Mouse (Mus musculus) stomach, postnatal 0 days (tissue): ENCODE measurements around the gene Tmod1. TPM values are rescaled to one million over a fixed set of nuclear protein-coding genes. Genes with fewer than 3 reads are reported as not detected.

Source experiments
- ATAC-seq: fragments of 200-750 bp; cut with Nextera tagmentation; 2 replicates; pipeline ENCODE4 v1.8.0; 2017; ENCODE audit not compliant: low FRiP score, low TSS enrichment
- DNase-seq: peaks from one replicate; pipeline ENCODE4 v3.0.0-alpha.2; 2016; ENCODE audit warnings: low spot score
- H3K27ac ChIP-seq: fragments of 300-500 bp; sonication (generic); replicated peaks from 2 replicates; pipeline ENCODE4 v1.5.1; 2014; ENCODE audit warnings: mild to moderate bottlenecking, control low read depth
- H3K27me3 ChIP-seq: fragments of 300-500 bp; sonication (generic); 2 replicates; pipeline ENCODE4 v1.6.1; 2014; ENCODE audit warnings: low read length; ENCODE audit not compliant: control insufficient read depth, insufficient read depth
- H3K36me3 ChIP-seq: fragments of 300-500 bp; sonication (generic); 2 replicates; pipeline ENCODE4 v1.6.1; 2014; ENCODE audit warnings: low read length, mixed read lengths; ENCODE audit not compliant: control insufficient read depth, insufficient read depth
- H3K4me1 ChIP-seq: fragments of 300-500 bp; sonication (generic); replicated peaks from 2 replicates; pipeline ENCODE4 v1.6.1; 2014; ENCODE audit warnings: antibody characterized with exemption; ENCODE audit not compliant: control insufficient read depth, insufficient read depth
- H3K4me2 ChIP-seq: fragments of 300-500 bp; sonication (generic); replicated peaks from 2 replicates; pipeline ENCODE4 v1.6.1; 2014; ENCODE audit warnings: low read depth, mild to moderate bottlenecking, control low read depth, moderate library complexity
- H3K4me3 ChIP-seq: fragments of 300-500 bp; sonication (generic); 2 replicates; pipeline ENCODE4 v1.5.1; 2014; ENCODE audit warnings: low read depth, low read length, control low read depth
- H3K9ac ChIP-seq: fragments of 300-500 bp; sonication (generic); 2 replicates; pipeline ENCODE4 v1.6.1; 2014; ENCODE audit warnings: mild to moderate bottlenecking, low read length, control low read depth, mixed read lengths
- H3K9me3 ChIP-seq: fragments of 300-500 bp; sonication (generic); 2 replicates; pipeline ENCODE4 v1.6.1; 2016; ENCODE audit warnings: low read length; ENCODE audit not compliant: control insufficient read depth
- CTCF ChIP-seq: IDR thresholded peaks from 2 replicates; pipeline ENCODE4 v1.5.1; 2016; ENCODE audit warnings: antibody characterized with exemption, low read depth, mild to moderate bottlenecking, moderate library complexity
- EP300 ChIP-seq: optimal IDR thresholded peaks from 2 replicates; pipeline ENCODE3; 2016; ENCODE audit warnings: antibody characterized with exemption
- WGBS: fragments of 180-500 bp; shearing (Covaris S2); extraction: QIAGEN DNeasy Blood & Tissue Kit; methylation state at CpG from one replicate; pipeline ENCODE4 v1.1.7; 2014; 5-methylcytosine and 5-hydroxymethylcytosine counted together
- polyA plus RNA-seq: library from polyadenylated mRNA; unstranded; fragments of >200 nt; fragmentation: Nextera tagmentation; extraction: Ambion mirVana; gene quantifications from 2 replicates; pipeline ENCODE4 v1.2.1, GENCODE M21; 2015

Tmod1 gene
- polyA plus RNA-seq, 1 experiment from 2014 or later: 3.2 TPM

DNA sequence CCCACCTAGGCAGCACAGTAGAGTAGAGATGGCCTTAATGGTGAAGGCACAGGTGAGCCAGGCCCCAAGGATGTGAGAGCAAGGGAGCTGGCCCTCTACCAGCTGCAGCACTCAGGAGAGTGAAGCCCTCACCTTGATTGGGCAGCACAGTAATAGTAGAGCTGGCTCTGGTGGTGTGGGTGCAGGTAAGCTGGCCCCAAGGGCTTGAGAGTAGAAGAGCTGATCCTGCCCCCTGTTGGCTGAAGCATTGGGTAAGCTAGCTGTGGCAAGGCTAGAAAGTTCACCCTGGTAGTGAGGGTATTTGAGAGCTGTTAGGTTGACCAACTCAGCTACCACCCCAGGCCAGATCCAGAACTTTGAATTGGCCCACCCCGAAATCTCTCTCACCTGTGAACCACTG lies 23.1 kb upstream of the Tmod1 start:
- TF ChIP-seq CTCF (peak; percentile 38; the same call in 1 of the 2 replicates), EP300 (no peak)
- H3K27me3 ChIP-seq: no peaks in the 10 kb centered on the region
- H3K9me3 ChIP-seq: no peaks in the 10 kb centered on the region
- no peak overlapping the region for H3K27ac ChIP-seq
- no peak overlapping the region for H3K4me2 ChIP-seq
- no peak overlapping the region for H3K9ac ChIP-seq
- ATAC-seq (no peak), DNase-seq (no peak)
- no peaks in the 10 kb centered on the region; the same call in 1 of the 2 replicates for H3K36me3 ChIP-seq
- no peaks in the 10 kb centered on the region for H3K4me1 ChIP-seq
- no peak overlapping the region for H3K4me3 ChIP-seq
- 96% methylated on average over 1 of the region's 1 CpGs for WGBS

DNA sequence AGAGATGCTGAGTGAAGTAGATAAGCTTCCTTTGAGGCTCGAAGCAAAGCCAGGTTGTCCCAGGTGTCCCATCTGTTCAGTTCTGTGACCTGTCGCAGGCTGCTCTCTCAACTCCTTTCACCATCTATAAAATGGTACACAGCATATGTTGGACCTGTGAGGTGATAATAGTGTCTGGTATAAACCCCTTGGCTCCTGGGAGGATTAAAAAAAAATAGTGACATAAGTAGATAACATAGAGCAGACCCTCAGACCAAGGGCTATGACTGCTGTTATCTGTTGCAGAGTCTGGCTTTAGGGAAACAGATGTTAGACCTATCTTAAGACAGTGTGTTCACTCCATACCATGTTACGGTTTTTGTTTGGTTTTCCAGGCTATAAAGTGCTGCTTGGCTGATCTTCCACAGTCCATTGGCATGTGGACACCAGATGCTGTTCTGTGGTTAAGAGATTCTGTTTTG lies 15.7 kb upstream of the Tmod1 start:
- Histone ChIP-seq H3K36me3 (0 out of 2 replicates have a peak, but pooled peaks cover 2% of the 10 kb centered on the region), H3K9ac (no peak overlapping the region), H3K27ac (no peak overlapping the region), H3K4me1 (no peaks in the 10 kb centered on the region), H3K4me3 (no peak overlapping the region), H3K27me3 (no peaks in the 10 kb centered on the region), H3K9me3 (no peaks in the 10 kb centered on the region), H3K4me2 (no peak overlapping the region)
- 76% methylated on average over 3 of the region's 3 CpGs for WGBS
- DNase-seq: no peak
- no peak for ATAC-seq
- TF ChIP-seq EP300 (no peak), CTCF (no peak)

DNA sequence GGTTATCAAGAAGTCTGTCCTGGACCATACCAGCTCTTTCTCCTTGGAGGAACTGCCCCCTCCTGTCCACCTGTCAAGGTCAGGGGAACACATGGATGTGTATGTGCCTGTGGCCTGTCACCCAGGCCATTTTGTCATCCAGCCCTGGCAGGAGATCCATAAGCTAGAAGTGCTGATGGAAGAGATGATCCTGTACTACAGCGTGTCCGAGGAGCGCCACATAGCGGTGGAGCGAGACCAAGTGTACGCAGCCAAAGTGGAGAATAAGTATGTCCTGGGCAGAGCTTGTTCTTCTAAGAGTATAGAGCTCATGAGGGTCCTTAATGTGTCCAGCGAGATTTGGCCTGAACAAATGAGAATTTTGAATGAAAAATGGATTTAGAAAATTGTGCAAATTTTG lies 12.8 kb upstream of the Tmod1 start:
- Histone ChIP-seq H3K36me3 (0 out of 2 replicates have a peak, but pooled peaks cover 2% of the 10 kb centered on the region), H3K27me3 (no peaks in the 10 kb centered on the region), H3K27ac (no peak overlapping the region), H3K4me2 (no peak overlapping the region), H3K4me3 (no peak overlapping the region), H3K4me1 (no peaks in the 10 kb centered on the region), H3K9me3 (no peaks in the 10 kb centered on the region), H3K9ac (no peak overlapping the region)
- no peak for TF ChIP-seq EP300
- peak; percentile 75 for TF ChIP-seq CTCF
- DNase-seq (peak; percentile 35), ATAC-seq (no peak)
- WGBS: 55% methylated on average over 7 of the region's 7 CpGs

DNA sequence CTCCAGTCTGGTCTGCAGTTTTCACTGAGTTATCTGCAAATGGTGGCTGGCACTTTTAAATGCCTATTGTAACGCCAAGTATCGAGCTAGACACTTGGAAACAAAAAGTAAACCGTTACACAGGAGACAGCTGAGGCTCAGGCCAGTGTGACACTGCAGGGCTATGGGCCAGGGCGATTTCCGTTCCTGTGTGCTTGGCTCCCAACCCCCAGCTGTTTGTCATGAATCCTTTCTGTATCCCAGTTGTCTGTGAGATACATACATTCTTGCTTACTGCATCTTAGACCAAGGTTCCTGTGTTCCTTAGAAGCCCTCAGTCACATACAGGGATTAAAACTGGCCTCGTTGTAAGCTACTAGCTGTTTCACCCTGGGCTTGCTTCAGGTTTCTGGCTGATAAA lies 10.5 kb upstream of the Tmod1 start:
- H3K27ac ChIP-seq: no peak overlapping the region
- ATAC-seq: no peak
- WGBS: 65% methylated on average over 6 of the region's 6 CpGs
- TF ChIP-seq CTCF: no peak
- TF ChIP-seq EP300: no peak
- no peaks in the 10 kb centered on the region for H3K4me1 ChIP-seq
- no peak overlapping the region for H3K4me3 ChIP-seq
- no peak overlapping the region for H3K4me2 ChIP-seq
- 0 out of 2 replicates have a peak, but pooled peaks cover 2% of the 10 kb centered on the region for H3K36me3 ChIP-seq
- no peaks in the 10 kb centered on the region for H3K9me3 ChIP-seq
- DNase-seq: no peak
- H3K27me3 ChIP-seq: no peaks in the 10 kb centered on the region
- H3K9ac ChIP-seq: no peak overlapping the region

DNA sequence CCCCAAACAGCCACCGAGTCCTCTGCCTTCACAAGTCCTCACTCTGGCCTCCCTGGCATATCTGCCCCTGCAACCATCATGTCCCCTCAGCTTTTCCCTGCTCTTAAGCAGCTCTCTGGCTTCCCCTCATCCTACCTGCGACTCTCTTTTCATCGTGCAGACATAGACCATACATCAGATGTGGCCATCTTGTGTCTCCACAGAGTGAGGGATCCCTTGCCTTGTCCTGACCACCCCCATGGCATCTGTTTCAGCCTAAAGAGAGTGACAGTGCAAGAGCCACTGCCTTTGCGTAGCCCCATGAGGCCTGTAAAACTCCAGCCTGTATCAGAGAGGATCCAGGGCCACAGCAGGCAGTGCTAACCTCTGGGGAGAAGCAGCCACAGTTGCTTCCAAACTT lies 10.0 kb upstream of the Tmod1 start:
- no peak overlapping the region for H3K4me2 ChIP-seq
- H3K27ac ChIP-seq: no peak overlapping the region
- H3K27me3 ChIP-seq: no peaks in the 10 kb centered on the region
- no peak overlapping the region for H3K9ac ChIP-seq
- H3K4me1 ChIP-seq: no peaks in the 10 kb centered on the region
- no peaks in the 10 kb centered on the region for H3K9me3 ChIP-seq
- ATAC-seq (no peak), DNase-seq (no peak)
- 0 out of 2 replicates have a peak, but pooled peaks cover 2% of the 10 kb centered on the region for H3K36me3 ChIP-seq
- H3K4me3 ChIP-seq: no peak overlapping the region
- TF ChIP-seq EP300 (no peak), CTCF (no peak)
- 78% methylated on average over 4 of the region's 4 CpGs for WGBS

DNA sequence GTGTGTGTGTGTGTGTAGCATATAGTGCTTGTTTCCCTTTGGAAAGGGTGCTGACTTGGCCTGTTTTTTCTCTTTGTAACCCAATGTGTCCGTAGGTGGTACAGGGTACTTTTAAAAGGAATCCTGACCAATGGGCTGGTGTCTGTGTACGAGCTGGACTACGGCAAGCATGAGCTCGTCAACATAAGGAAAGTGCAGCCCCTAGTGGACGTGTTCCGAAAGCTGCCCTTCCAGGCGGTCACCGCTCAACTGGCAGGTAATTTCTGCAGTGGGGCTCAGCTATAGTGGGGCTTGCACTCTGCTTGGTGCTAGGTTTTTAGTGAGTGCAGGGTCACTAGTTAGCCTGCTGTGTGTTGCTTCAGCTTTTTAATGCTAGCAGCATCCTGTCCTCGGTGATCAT lies 9.2 kb upstream of the Tmod1 start:
- no peak overlapping the region for H3K27ac ChIP-seq
- WGBS: 46% methylated on average over 9 of the region's 9 CpGs
- H3K27me3 ChIP-seq: no peaks in the 10 kb centered on the region
- H3K36me3 ChIP-seq: 0 out of 2 replicates have a peak, but pooled peaks cover 2% of the 10 kb centered on the region
- no peak overlapping the region for H3K4me3 ChIP-seq
- no peak for TF ChIP-seq EP300
- peak; percentile 71 for TF ChIP-seq CTCF
- H3K4me1 ChIP-seq: no peaks in the 10 kb centered on the region
- peak; percentile 56 for DNase-seq
- ATAC-seq: peak; percentile 64
- no peak overlapping the region for H3K9ac ChIP-seq
- no peaks in the 10 kb centered on the region for H3K9me3 ChIP-seq
- H3K4me2 ChIP-seq: no peak overlapping the region
